Mouse (Mus musculus) small intestine, adult 2 months (tissue): ENCODE measurements around the gene Dnajc21. TPM values are rescaled to one million over a fixed set of nuclear protein-coding genes. Genes with fewer than 3 reads are reported as not detected.

ENCODE experiments used
- H3K27ac ChIP-seq: fragments of 200-500 bp; 2 replicates; pipeline ENCODE4 v1.5.1; 2012; ENCODE audit warnings: low read depth, low read length, control low read depth, inconsistent platforms; ENCODE audit not compliant: insufficient read depth
- H3K27me3 ChIP-seq: fragments of 200-500 bp; 2 replicates; pipeline ENCODE4 v1.6.1; 2012; ENCODE audit warnings: mild to moderate bottlenecking, moderate library complexity, low read length, inconsistent platforms; ENCODE audit not compliant: control insufficient read depth, insufficient read depth
- H3K36me3 ChIP-seq: fragments of 200-500 bp; 2 replicates; pipeline ENCODE4 v1.6.1; 2012; ENCODE audit warnings: mild to moderate bottlenecking, low read length, control low read depth, inconsistent platforms; ENCODE audit not compliant: control insufficient read depth, insufficient read depth
- H3K4me1 ChIP-seq: fragments of 200-500 bp; 2 replicates; pipeline ENCODE4 v1.6.1; 2012; ENCODE audit warnings: low read length, inconsistent platforms, mixed read lengths; ENCODE audit not compliant: control insufficient read depth, insufficient read depth, insufficient read length
- H3K4me3 ChIP-seq: fragments of 200-500 bp; 2 replicates; pipeline ENCODE4 v1.5.1; 2012; ENCODE audit warnings: low read depth, mild to moderate bottlenecking, control low read depth, inconsistent platforms, low read length, moderate library complexity
- CTCF ChIP-seq: fragments of 200-500 bp; IDR thresholded peaks from 2 replicates; pipeline ENCODE4 v1.5.1; 2012; ENCODE audit warnings: low read depth, mild to moderate bottlenecking, control low read depth, inconsistent platforms, low read length, moderate library complexity, mixed read lengths; ENCODE audit not compliant: insufficient replicate concordance, insufficient read length; ENCODE audit errors: extremely low read depth
- POLR2A ChIP-seq: fragments of 200-500 bp; IDR thresholded peaks from 2 replicates; pipeline ENCODE4 v1.6.1; 2012; ENCODE audit warnings: low read depth, mild to moderate bottlenecking, control low read depth, inconsistent platforms, low read length, moderate library complexity
- whole genome bisulfite sequencing: fragments of 180-500 bp; shearing (Covaris S2); methylation state at CpG from one replicate; pipeline ENCODE4 v1.1.7; 2018; 5-methylcytosine and 5-hydroxymethylcytosine counted together
- polyA plus RNA-seq: library from polyadenylated mRNA; depleted of rRNA; stranded (reverse); fragments of >200 nt; gene quantifications from 2 replicates; pipeline ENCODE4 v1.2.3, GENCODE M21; 2012

The Dnajc21 gene
- polyA plus RNA-seq, 1 experiment: 0.77 TPM

DNA sequence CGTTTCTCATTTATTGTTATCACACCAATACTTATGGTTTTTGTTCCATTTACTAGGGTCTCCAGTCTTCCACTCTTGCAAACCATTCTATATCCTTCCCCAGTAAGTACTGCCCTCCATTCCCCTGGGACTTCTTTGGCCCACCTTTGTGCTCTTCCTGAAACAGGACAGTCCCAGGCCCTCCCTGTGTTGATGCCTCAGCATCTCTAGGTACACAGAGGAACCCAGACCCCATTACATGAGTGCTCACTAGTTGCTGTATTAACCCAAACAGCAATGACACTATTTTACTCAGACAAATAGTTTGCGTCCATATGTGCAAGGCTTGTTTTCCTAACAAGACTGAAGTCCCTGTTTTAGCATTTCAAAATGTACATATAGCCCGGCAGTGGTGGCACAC, 1.6 kb downstream of the Dnajc21 start:
- Histone ChIP-seq H3K4me3 (no peak overlapping the region), H3K4me1 (peaks cover 5% of the 10 kb centered on the region; the same call in 1 of the 2 replicates), H3K36me3 (no peaks in the 10 kb centered on the region), H3K27me3 (no peaks in the 10 kb centered on the region), H3K27ac (no peak overlapping the region)
- TF ChIP-seq POLR2A: no peak
- TF ChIP-seq CTCF: no peak
- 66% methylated on average over 3 of the region's 3 CpGs for WGBS

DNA sequence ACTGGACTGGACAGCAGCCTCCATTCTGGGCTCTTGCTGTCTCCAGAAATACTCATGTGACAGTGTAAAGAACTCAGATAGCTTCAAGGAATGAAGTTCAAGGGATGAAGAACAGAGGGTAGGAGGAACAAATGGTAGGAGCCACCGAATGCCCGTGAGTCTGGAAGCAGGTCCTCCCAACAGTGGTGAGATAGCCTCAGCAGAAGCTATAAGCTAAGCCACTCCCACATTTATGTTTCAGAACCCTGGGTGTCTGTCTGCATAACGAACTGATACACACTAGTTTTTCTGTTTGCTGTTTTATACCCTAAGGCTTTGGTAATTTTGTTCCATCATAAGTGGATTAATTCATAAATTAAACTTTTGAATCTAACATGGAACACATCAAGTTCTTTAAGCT, 5.6 kb downstream of the Dnajc21 start:
- Histone ChIP-seq H3K4me1 (peaks cover 3% of the 10 kb centered on the region; the same call in 1 of the 2 replicates), H3K27ac (no peak overlapping the region), H3K36me3 (peaks cover 22% of the 10 kb centered on the region), H3K27me3 (no peaks in the 10 kb centered on the region), H3K4me3 (no peak overlapping the region)
- 89% methylated on average over 3 of the region's 3 CpGs for whole genome bisulfite sequencing
- TF ChIP-seq CTCF (no peak), POLR2A (no peak)

DNA sequence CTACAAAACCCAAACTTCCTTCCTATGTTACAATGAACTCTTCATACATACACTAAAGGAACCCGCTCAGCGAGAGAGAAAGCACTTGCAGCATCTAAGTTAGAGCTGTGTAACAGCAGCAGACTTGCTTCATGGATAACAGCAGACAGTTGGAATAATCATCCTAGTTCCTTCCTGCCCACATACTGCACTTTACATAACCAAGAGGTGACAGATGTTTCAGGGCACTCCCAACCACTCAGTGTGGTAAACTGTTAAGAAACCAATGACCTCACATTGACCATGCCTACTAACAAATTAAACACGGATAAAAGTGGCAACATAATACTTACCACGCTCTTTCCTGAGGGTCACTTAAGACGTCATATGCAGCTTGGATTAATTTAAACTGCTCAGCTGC, 6.8 kb downstream of the Dnajc21 start:
- 86% methylated on average over 5 of the region's 5 CpGs for WGBS
- Histone ChIP-seq H3K4me3 (no peak overlapping the region), H3K27ac (no peak overlapping the region), H3K27me3 (no peaks in the 10 kb centered on the region), H3K36me3 (peaks cover 30% of the 10 kb centered on the region), H3K4me1 (no peaks in the 10 kb centered on the region)
- TF ChIP-seq CTCF (no peak), POLR2A (no peak)

DNA sequence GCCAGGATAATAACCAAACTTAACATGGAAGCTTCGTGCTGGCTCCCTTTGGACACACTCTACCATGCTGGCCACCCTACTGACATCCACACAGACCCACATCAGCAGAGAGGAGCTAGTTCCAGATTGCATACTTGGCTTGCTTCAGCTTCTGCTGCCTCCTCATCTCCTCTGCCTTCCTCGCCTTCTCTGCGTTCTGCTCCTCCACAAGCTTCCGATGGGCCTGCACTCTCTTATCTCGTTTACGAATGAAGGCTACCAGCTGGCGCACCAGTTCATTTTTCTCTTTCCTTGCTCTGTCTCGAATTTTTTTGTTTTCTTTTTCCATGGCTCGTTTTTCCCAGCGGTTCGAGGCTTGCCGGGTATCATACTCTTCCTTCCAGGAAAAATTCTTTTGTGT, 9.3 kb downstream of the Dnajc21 start:
- 84% methylated on average over 12 of the region's 12 CpGs for WGBS
- TF ChIP-seq CTCF (no peak), POLR2A (no peak)
- Histone ChIP-seq H3K4me3 (no peak overlapping the region), H3K27ac (no peak overlapping the region), H3K4me1 (no peaks in the 10 kb centered on the region), H3K36me3 (peaks cover 35% of the 10 kb centered on the region), H3K27me3 (no peaks in the 10 kb centered on the region)

DNA sequence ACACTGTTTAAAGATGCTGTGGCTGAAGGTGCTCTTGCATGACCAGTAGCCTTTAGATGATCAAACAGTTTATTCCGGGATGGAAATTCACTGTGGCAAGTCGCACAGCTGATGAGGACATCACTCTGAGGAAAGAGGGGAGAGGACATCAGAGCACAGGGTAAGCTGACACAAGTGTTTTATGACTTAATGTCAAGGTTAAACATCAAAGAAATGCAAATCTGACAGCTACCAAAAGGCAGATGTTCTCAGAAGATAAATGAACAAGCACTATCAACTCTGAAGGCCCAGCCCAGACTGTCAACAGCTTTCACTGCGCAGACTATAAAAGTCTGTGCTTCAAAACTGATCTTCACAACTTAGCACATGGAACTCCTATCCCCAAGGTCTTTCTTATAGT, 23.2 kb downstream of the Dnajc21 start:
- H3K27ac ChIP-seq: no peak overlapping the region
- H3K27me3 ChIP-seq: no peaks in the 10 kb centered on the region
- no peaks in the 10 kb centered on the region for H3K4me1 ChIP-seq
- TF ChIP-seq POLR2A (no peak), CTCF (no peak)
- 79% methylated on average over 3 of the region's 3 CpGs for WGBS
- no peak overlapping the region for H3K4me3 ChIP-seq
- peaks cover 40% of the 10 kb centered on the region for H3K36me3 ChIP-seq

DNA sequence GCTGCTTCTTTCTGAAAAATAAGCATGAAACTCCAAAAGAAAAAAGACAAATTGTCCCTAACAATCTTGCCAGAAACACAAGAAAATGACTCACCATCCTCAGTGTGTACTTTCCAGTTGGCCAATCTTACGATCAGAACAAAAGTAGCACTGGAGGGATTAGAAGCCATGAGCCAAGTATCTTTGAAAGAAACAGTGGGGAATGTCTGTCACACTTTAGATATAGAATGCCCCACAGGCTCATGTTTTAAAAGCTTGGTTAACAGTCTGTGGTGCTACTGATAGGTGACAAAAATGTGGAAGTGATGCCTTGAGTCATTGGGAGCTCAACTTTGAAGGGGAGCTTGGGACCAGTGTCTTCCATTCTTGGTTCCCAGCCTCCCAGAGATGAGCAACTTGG, 28.0 kb downstream of the Dnajc21 start:
- TF ChIP-seq CTCF (no peak), POLR2A (no peak)
- Histone ChIP-seq H3K27me3 (no peaks in the 10 kb centered on the region), H3K4me3 (no peak overlapping the region), H3K4me1 (no peaks in the 10 kb centered on the region), H3K27ac (no peak overlapping the region), H3K36me3 (peaks cover 22% of the 10 kb centered on the region)
- 90% methylated on average over 1 of the region's 1 CpGs for WGBS

DNA sequence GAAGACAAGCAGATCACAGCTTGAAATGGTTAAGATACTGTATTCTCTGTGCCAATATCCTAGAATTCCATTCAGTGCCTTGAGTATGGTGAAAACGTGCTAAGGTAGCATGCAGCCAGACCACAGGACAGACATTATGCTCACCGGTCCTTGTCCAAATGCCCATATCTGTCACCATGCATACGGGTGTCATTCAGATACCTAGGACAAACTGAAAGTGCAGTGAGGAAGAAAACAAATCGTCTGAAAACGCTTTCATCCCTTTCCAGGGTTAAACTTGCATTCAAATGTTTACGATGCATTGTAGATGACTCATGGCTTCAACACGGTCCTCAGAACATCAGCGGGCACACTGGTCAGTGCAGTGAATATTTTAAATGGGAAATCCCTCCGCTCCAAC, 28.8 kb downstream of the Dnajc21 start:
- WGBS: 79% methylated on average over 9 of the region's 9 CpGs
- TF ChIP-seq POLR2A (no peak), CTCF (no peak)

DNA sequence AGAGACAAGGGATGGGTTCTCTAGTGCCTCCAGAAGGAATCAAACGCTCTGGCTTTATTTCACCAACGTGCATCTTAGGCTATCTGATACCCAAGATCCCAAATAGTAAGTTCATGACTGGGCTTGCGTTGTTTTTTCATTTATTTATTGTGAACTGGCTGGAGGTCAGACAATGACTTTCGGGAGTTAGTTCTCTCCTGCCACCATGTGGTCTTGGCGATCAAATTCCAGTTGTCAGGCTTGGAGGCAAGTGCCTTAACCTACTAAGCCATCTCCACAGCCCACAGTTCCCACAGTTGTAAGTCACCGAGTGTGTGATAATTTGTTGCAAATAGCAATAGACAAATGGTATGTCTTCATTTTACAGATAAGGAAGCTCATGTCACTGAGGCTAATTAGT, 30.4 kb downstream of the Dnajc21 start:
- Histone ChIP-seq H3K4me1 (no peaks in the 10 kb centered on the region), H3K27me3 (no peaks in the 10 kb centered on the region), H3K27ac (no peak overlapping the region), H3K4me3 (no peak overlapping the region), H3K36me3 (peaks cover 13% of the 10 kb centered on the region; the same call in 1 of the 2 replicates)
- no peak for TF ChIP-seq POLR2A
- 78% methylated on average over 6 of the region's 6 CpGs for WGBS

More for the DNA sequence above, 28.8 kb downstream of the Dnajc21 start:
- no peaks in the 10 kb centered on the region for H3K4me1 ChIP-seq
- no peaks in the 10 kb centered on the region for H3K27me3 ChIP-seq
- H3K4me3 ChIP-seq: no peak overlapping the region
- H3K36me3 ChIP-seq: peaks cover 19% of the 10 kb centered on the region
- H3K27ac ChIP-seq: no peak overlapping the region
